Mouse (Mus musculus): ENCODE measurements at regions not wholly inside any gene's neighbourhood (a gene's known extent, or its start where the extent isn't known, plus 50 kb on each side); places are given as distances from the start of the nearest gene placed in this dataset.
"Not testable (repeated sequence)": the region's sequence is repeated elsewhere in the genome, so short reads cannot be mapped to it uniquely, and the experiment has no call there.

GRCm38 (mm10) chr19:35034408-35034807 lies 112.2 kb downstream of the Kif20b start:
- no peaks in the 10 kb centered on the region for H3K36me3 ChIP-seq (ENCODE audit: inconsistent target)
- no peak overlapping the region for H3K4me3 ChIP-seq (ENCODE audit: inconsistent target)
- H3K79me2 ChIP-seq (ENCODE audit: inconsistent target): no peaks in the 10 kb centered on the region
- WGBS (ENCODE audit: missing documents): 94% methylated on average over 3 of the region's 3 CpGs
- no peak overlapping the region for H3K27ac ChIP-seq

GRCm38 (mm10) chr19:35045576-35045975 lies 123.4 kb downstream of the Kif20b start:
- Histone ChIP-seq H3K79me2 (ENCODE audit: inconsistent target) (no peaks in the 10 kb centered on the region), H3K27ac (no peak overlapping the region), H3K36me3 (ENCODE audit: inconsistent target) (no peaks in the 10 kb centered on the region), H3K4me3 (ENCODE audit: inconsistent target) (no peak overlapping the region)
- 87% methylated on average over 4 of the region's 4 CpGs for WGBS (ENCODE audit: missing documents)

- no peaks in the 10 kb centered on the region for H3K36me3 ChIP-seq (ENCODE audit: inconsistent target)
- H3K4me3 ChIP-seq (ENCODE audit: inconsistent target): no peak overlapping the region
- H3K27ac ChIP-seq: no peak overlapping the region
- H3K79me2 ChIP-seq (ENCODE audit: inconsistent target): no peaks in the 10 kb centered on the region
- WGBS (ENCODE audit: missing documents): 95% methylated on average over 2 of the region's 3 CpGs
Measured at GRCm38 (mm10) chr19:35066352-35066935, 144.3 kb downstream of the Kif20b start.

GRCm38 (mm10) chr19:35081126-35081525 lies 159.0 kb downstream of the Kif20b start:
- WGBS (ENCODE audit: missing documents): 88% methylated on average over 4 of the region's 4 CpGs
- H3K27ac ChIP-seq: no peak overlapping the region

GRCm38 (mm10) chr19:35101244-35101643 lies 179.1 kb downstream of the Kif20b start:
- 38% methylated on average over 1 of the region's 1 CpGs for WGBS (ENCODE audit: missing documents)
- H3K36me3 ChIP-seq (ENCODE audit: inconsistent target): no peaks in the 10 kb centered on the region
- H3K79me2 ChIP-seq (ENCODE audit: inconsistent target): no peaks in the 10 kb centered on the region
- H3K27ac ChIP-seq: no peak overlapping the region
- H3K4me3 ChIP-seq (ENCODE audit: inconsistent target): no peak overlapping the region

More at GRCm38 (mm10) chr19:35081126-35081525, 159.0 kb downstream of the Kif20b start:
- Histone ChIP-seq H3K36me3 (ENCODE audit: inconsistent target) (no peaks in the 10 kb centered on the region), H3K4me3 (ENCODE audit: inconsistent target) (no peak overlapping the region), H3K79me2 (ENCODE audit: inconsistent target) (no peaks in the 10 kb centered on the region)

GRCm38 (mm10) chr19:35114313-35114712 lies 192.2 kb downstream of the Kif20b start:
- H3K4me3 ChIP-seq (ENCODE audit: inconsistent target): no peak overlapping the region
- WGBS (ENCODE audit: missing documents): 83% methylated on average over 2 of the region's 2 CpGs
- H3K79me2 ChIP-seq (ENCODE audit: inconsistent target): no peaks in the 10 kb centered on the region
- no peak overlapping the region for H3K27ac ChIP-seq
- no peaks in the 10 kb centered on the region for H3K36me3 ChIP-seq (ENCODE audit: inconsistent target)

- Histone ChIP-seq H3K27ac (no peak overlapping the region), H3K36me3 (ENCODE audit: inconsistent target) (no peaks in the 10 kb centered on the region), H3K79me2 (ENCODE audit: inconsistent target) (no peaks in the 10 kb centered on the region), H3K4me3 (ENCODE audit: inconsistent target) (no peak overlapping the region)
- 2% methylated on average over 3 of the region's 4 CpGs for WGBS (ENCODE audit: missing documents)
Measured at GRCm38 (mm10) chr19:35125278-35125677, 203.1 kb downstream of the Kif20b start.

GRCm38 (mm10) chr19:35126594-35127051 lies 204.5 kb downstream of the Kif20b start:
- H3K79me2 ChIP-seq (ENCODE audit: inconsistent target): no peaks in the 10 kb centered on the region
- H3K36me3 ChIP-seq (ENCODE audit: inconsistent target): no peaks in the 10 kb centered on the region
- no peak overlapping the region for H3K27ac ChIP-seq
- peak overlapping the region; percentile 35 for H3K4me3 ChIP-seq (ENCODE audit: inconsistent target)
- 1% methylated on average over 12 of the region's 12 CpGs for WGBS (ENCODE audit: missing documents)

- no peak overlapping the region for H3K4me3 ChIP-seq (ENCODE audit: inconsistent target)
- H3K36me3 ChIP-seq (ENCODE audit: inconsistent target): no peaks in the 10 kb centered on the region
- H3K27ac ChIP-seq: no peak overlapping the region
- no peaks in the 10 kb centered on the region for H3K79me2 ChIP-seq (ENCODE audit: inconsistent target)
- 18% methylated on average over 3 of the region's 3 CpGs for WGBS (ENCODE audit: missing documents)
Measured at GRCm38 (mm10) chr19:35128104-35128503, 205.9 kb downstream of the Kif20b start.

- Histone ChIP-seq H3K27ac (no peak overlapping the region), H3K36me3 (ENCODE audit: inconsistent target) (no peaks in the 10 kb centered on the region), H3K79me2 (ENCODE audit: inconsistent target) (no peaks in the 10 kb centered on the region), H3K4me3 (ENCODE audit: inconsistent target) (no peak overlapping the region)
Measured at GRCm38 (mm10) chr19:35143131-35143530, 221.0 kb downstream of the Kif20b start.

GRCm38 (mm10) chr19:35143781-35144180 lies 221.6 kb downstream of the Kif20b start:
- Histone ChIP-seq H3K36me3 (ENCODE audit: inconsistent target) (no peaks in the 10 kb centered on the region), H3K79me2 (ENCODE audit: inconsistent target) (no peaks in the 10 kb centered on the region), H3K4me3 (ENCODE audit: inconsistent target) (no peak overlapping the region), H3K27ac (no peak overlapping the region)
- WGBS (ENCODE audit: missing documents): 4% methylated on average over 2 of the region's 2 CpGs

GRCm38 (mm10) chr19:35149476-35149875 lies 227.3 kb downstream of the Kif20b start:
- not testable (repeated sequence) for H3K79me2 ChIP-seq (ENCODE audit: inconsistent target); H3K4me3 ChIP-seq (ENCODE audit: inconsistent target); H3K27ac ChIP-seq; H3K36me3 ChIP-seq (ENCODE audit: inconsistent target)
- WGBS (ENCODE audit: missing documents): 94% methylated on average over 1 of the region's 2 CpGs

- H3K79me2 ChIP-seq (ENCODE audit: inconsistent target): no peaks in the 10 kb centered on the region
- no peaks in the 10 kb centered on the region for H3K36me3 ChIP-seq (ENCODE audit: inconsistent target)
- no peak overlapping the region for H3K4me3 ChIP-seq (ENCODE audit: inconsistent target)
- WGBS (ENCODE audit: missing documents): 34% methylated on average over 6 of the region's 6 CpGs
- H3K27ac ChIP-seq: no peak overlapping the region
Measured at GRCm38 (mm10) chr19:35150780-35151725, 228.9 kb downstream of the Kif20b start.

- no peak overlapping the region for H3K4me3 ChIP-seq (ENCODE audit: inconsistent target)
- no peaks in the 10 kb centered on the region for H3K36me3 ChIP-seq (ENCODE audit: inconsistent target)
- no peaks in the 10 kb centered on the region for H3K79me2 ChIP-seq (ENCODE audit: inconsistent target)
- H3K27ac ChIP-seq: no peak overlapping the region
- 0% methylated on average over 5 of the region's 5 CpGs for WGBS (ENCODE audit: missing documents)
Measured at GRCm38 (mm10) chr19:35151841-35152240, 229.7 kb downstream of the Kif20b start.

GRCm38 (mm10) chr19:35157849-35158248 lies 235.7 kb downstream of the Kif20b start:
- no peak overlapping the region for H3K4me3 ChIP-seq (ENCODE audit: inconsistent target)
- WGBS (ENCODE audit: missing documents): 95% methylated on average over 2 of the region's 3 CpGs
- H3K27ac ChIP-seq: no peak overlapping the region
- H3K36me3 ChIP-seq (ENCODE audit: inconsistent target): no peaks in the 10 kb centered on the region
- no peaks in the 10 kb centered on the region for H3K79me2 ChIP-seq (ENCODE audit: inconsistent target)
